8 mouse cellular contexts compared by ENCODE assay signal in genomic region chr7:82811140-82811851, GRCm38 (mm10). TPM values are rescaled to one million over a fixed set of nuclear protein-coding genes. Genes with fewer than 3 reads are reported as not detected.
DNase-seq lines count a peak whose midpoint lies in the region; ATAC-seq and TF ChIP-seq lines count a peak whose summit lies in the region.

No protein-coding gene starts in this region.

- no peaks in the 10 kb centered on the region for H3K9me3 ChIP-seq in limb, embryonic 12.5 days

- WGBS in spleen, adult 2 months, result 41% methylated on average over 19 of the region's 19 CpGs
- 21% methylated on average over 19 of the region's 19 CpGs for WGBS in limb, embryonic 12.5 days

- no peak for TF ChIP-seq CTCF in spleen, adult 2 months (IDR thresholded peaks at IDR 0.05; ENCODE audit: extremely low read depth, insufficient read depth, insufficient read length, insufficient replicate concordance)

- no peak overlapping the region for H3K27ac ChIP-seq in spleen, adult 2 months (ENCODE audit: insufficient read depth, low read length)
- H3K27ac ChIP-seq in limb, embryonic 12.5 days, result no peak overlapping the region

- H3K9ac ChIP-seq in limb, embryonic 12.5 days (replicated peaks), result no peak overlapping the region

- no peak for TF ChIP-seq POLR2A in spleen, adult 2 months (IDR thresholded peaks at IDR 0.05; ENCODE audit: low read depth, low read length)

- peak; percentile 57; the same call in 1 of the 2 replicates for ATAC-seq in limb, embryonic 12.5 days (ENCODE audit: insufficient number of reproducible peaks, insufficient read depth, low FRiP score, low TSS enrichment, low read depth)

- H3K36me3 ChIP-seq in spleen, adult 2 months (ENCODE audit: control insufficient read depth, insufficient read depth, low read length), result no peaks in the 10 kb centered on the region
- H3K36me3 ChIP-seq in limb, embryonic 12.5 days, result no peaks in the 10 kb centered on the region

- peak; percentile 12 to 15 for DNase-seq in spleen, adult 2 months (ENCODE audit: low read depth in 1 of 2, low spot score in 2 of 2)
- no peak for DNase-seq in spleen, adult 12 weeks (ENCODE audit: low spot score)
- DNase-seq in forelimb bud, embryonic 11.5 days (ENCODE audit: low read depth, low spot score), result peak; percentile 75
- no peak for DNase-seq in thymus, postnatal 14 days
- no peak for DNase-seq in urinary bladder, adult 2 months (ENCODE audit: low spot score)
- no peak for DNase-seq in frontal cortex, postnatal 14 days (ENCODE audit: low spot score in 2 of 2)
- DNase-seq in T-cell, adult 2 months (ENCODE audit: low spot score), result no peak

- H3K4me3 ChIP-seq in spleen, adult 2 months (ENCODE audit: extremely low read depth, insufficient read depth, insufficient read length), result no peak overlapping the region
- H3K4me3 ChIP-seq in limb, embryonic 12.5 days (replicated peaks), result 0 out of 2 replicates have a peak overlapping the region, but pooled peaks have one; percentile 10

- no peaks in the 10 kb centered on the region for H3K27me3 ChIP-seq in spleen, adult 2 months (ENCODE audit: control insufficient read depth, insufficient read depth, low read length)
- H3K27me3 ChIP-seq in limb, embryonic 12.5 days, result peaks cover 2% of the 10 kb centered on the region

- peaks cover 3% of the 10 kb centered on the region; the same call in 1 of the 2 replicates for H3K4me1 ChIP-seq in spleen, adult 2 months (ENCODE audit: control insufficient read depth, insufficient read depth, insufficient read length)
- peaks cover 19% of the 10 kb centered on the region for H3K4me1 ChIP-seq in limb, embryonic 12.5 days (replicated peaks)

- H3K4me2 ChIP-seq in limb, embryonic 12.5 days, result peak overlapping the region; percentile 44

RNA-seq across cellular contexts. Expression of gene Mex3b, which starts 55.8 kb away (rescaled TPM):
- 7.3 and 13.0 TPM in 2 replicates for polyA plus RNA-seq in spleen, adult 2 months (2012; rRNA removed)
- 48.1 and 48.4 TPM in 2 replicates for polyA plus RNA-seq in limb, embryonic 12.5 days (2016; fragmentation: Nextera tagmentation; extraction: Ambion mirVana)
- 1.8 and 1.9 TPM in 2 replicates for polyA plus RNA-seq in urinary bladder, adult 2 months (2012; rRNA removed)

Comparison
In these comparisons a context has a peak if more than half of its experiments do, and no peak if none do; other contexts are left out.
1. DNase-seq: peak in spleen, adult 2 months (2 of 2) and forelimb bud, embryonic 11.5 days (single experiment); none in spleen, adult 12 weeks (single experiment), thymus, postnatal 14 days (single experiment), urinary bladder, adult 2 months (single experiment), frontal cortex, postnatal 14 days (0 of 2) and T-cell, adult 2 months (single experiment).